Mouse (Mus musculus) ES-E14 (cell line): Measurements from ENCODE around the gene Mad1l1.

Experiments used
- CHD2 ChIP-seq: IDR thresholded peaks from 2 replicates; pipeline ENCODE4 v1.6.1; 2014; ENCODE audit warnings: mild to moderate bottlenecking, low read depth, low read length, inconsistent platforms
- MAFK ChIP-seq: IDR thresholded peaks from 2 replicates; pipeline ENCODE4 v1.6.1; 2014; ENCODE audit warnings: mild to moderate bottlenecking, low read depth, low read length, inconsistent platforms; ENCODE audit not compliant: insufficient read depth

DNA sequence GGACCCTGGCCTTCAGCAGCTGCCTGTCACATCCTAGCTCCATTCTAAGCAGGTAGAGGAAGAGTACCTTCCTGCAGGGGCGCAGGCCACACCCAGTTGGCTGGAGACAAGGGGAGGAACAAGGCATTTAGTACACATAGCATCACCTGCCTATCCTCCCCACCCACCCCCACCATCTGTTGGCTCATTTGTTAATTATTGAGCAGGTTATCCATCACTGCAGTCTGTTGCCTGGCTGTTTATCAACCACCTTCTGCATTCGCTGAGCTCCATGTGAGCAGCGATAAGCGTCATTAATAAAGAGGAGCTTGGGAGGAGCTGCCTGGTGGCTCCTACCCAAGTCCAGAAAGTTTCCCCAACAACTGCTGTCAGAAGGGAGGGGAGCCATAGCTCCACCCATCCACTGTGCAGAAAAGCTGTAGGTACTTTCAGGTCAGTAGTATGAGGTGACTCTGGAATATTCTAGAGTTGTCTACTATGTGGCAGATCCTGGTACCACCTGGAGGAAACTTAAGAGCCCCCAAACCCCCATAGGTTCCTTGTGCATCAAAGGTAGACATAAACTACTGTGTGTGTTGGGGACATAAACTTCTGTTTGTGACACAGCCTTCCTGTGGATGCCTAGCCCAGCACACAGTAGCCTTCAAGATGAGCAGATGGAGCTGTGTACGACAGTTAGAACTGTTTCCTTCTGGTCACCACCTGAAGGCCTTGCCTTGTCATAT, 286.9 kb downstream of the Mad1l1 start:
- TF ChIP-seq MAFK (no peak), CHD2 (no peak)
